Mouse (Mus musculus): ENCODE data around the gene Elf5.

Gene Elf5

DNA sequence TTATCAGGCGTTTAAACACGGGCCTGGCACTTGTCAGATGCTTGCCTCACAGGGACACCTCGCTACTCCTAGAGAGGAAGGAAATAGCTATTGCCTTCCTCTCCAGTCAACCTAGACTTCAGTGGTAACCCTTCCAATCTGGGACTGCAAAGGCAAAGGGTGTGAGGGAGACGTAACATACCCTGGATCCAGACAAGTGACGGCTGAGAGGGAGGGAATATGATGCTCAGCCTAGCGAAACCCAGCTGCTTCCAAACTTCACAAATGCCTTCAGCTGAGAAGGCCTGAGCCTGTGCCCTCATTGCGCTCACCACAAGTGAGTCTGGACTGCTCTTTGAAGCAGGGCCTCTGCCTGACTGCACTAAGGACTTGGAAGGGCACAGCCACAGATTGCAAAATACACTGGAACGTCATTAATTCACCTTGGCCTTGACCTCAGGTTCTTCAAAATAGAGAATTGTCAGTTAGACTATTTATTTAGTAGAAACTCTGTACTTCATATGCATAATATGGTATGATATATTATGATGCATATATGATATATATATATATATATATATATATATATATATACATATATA, 21.3 kb downstream of the Elf5 start:
- in situ Hi-C loops (cut with MboI, MseI): no loop called here

DNA sequence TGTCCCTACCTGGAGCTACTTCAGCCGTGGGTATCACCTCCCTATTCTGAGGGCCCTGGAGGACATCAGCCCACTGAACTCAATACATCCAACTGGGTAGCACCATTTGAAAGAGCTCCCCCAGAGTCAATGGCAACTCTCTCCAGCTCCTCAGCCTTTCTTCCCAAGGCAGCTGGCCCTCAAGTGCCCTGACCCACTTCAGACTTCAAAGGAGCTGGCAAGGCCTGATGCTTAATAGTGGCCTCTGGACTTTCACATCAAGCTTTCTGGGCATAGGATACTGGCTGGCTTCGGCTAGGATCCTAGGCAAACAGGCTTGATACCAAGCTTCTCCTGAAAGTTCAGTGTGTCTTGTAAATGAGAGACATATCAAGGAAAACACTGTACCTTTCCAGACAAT, 23.6 kb downstream of the Elf5 start:
- in situ Hi-C loops (cut with MboI, MseI): no loop called here

GRCm38 (mm10) chr2:103436534-103436933, 25.0 kb downstream of the Elf5 start:
- in situ Hi-C loops (cut with MboI, MseI): no loop called here

DNA sequence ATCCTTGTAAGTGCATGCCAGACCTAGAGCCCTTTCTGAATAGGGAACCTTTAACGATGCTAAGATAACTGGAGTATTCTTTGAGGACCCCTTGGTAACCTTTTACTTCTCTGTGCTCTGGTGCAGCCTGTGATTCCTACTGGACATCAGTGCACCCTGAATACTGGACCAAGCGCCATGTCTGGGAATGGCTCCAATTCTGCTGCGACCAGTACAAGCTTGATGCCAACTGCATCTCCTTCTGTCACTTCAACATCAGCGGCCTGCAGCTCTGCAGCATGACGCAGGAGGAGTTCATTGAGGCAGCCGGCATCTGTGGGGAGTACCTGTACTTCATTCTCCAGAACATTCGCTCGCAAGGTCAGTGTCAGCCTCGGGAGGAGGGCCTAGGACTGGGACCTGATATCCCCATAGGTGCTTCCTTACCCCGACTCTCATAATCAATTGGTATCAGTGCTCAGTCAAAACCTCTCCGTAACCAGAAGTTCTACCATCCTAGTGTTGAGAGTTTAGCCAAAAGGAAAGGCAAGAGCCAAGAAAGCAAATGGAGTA, 27.7 kb downstream of the Elf5 start:
- in situ Hi-C loops (cut with MboI, MseI): no loop called here

DNA sequence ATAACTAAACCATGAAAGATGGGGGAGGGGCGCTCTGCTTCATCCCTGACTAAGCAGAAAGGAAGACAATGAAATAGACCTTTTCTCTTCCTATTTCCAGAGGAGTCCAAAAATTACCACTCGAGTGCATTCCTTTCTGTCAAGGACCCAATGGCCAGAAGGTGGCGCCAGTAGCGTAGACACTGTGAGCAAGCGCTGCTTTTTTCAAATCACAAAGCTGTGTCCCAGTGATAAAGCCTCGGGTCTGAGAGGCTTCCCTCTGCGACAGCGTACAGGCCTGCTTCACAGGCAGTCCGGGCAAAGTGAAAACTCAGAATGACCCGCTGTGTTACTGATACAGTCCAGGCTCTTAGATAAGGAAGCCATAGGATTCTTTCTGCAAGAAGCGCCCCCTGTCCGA, 28.2 kb downstream of the Elf5 start:
- in situ Hi-C loops (cut with MboI, MseI): loop anchor here in 1 of 2 experiments (10.0 kb wide), 1 partner anchor 675 kb away; no protein-coding TSS in a partner anchor

- in situ Hi-C loops (cut with MboI, MseI): loop anchor here in 1 of 2 experiments (10.0 kb wide), 1 partner anchor 669 kb away; no protein-coding TSS in a partner anchor
Measured at GRCm38 (mm10) chr2:103445776-103446175, 34.3 kb downstream of the Elf5 start.

- in situ Hi-C loops (cut with MboI, MseI): loop anchor here in 1 of 2 experiments (10.0 kb wide), 1 partner anchor 668 kb away; no protein-coding TSS in a partner anchor
Measured at GRCm38 (mm10) chr2:103446326-103446725, 34.8 kb downstream of the Elf5 start.

- in situ Hi-C loops (cut with MboI, MseI): loop anchor here in 1 of 2 experiments (10.0 kb wide), 1 partner anchor 666 kb away; no protein-coding TSS in a partner anchor
Measured at GRCm38 (mm10) chr2:103448947-103449560, 37.6 kb downstream of the Elf5 start.

DNA sequence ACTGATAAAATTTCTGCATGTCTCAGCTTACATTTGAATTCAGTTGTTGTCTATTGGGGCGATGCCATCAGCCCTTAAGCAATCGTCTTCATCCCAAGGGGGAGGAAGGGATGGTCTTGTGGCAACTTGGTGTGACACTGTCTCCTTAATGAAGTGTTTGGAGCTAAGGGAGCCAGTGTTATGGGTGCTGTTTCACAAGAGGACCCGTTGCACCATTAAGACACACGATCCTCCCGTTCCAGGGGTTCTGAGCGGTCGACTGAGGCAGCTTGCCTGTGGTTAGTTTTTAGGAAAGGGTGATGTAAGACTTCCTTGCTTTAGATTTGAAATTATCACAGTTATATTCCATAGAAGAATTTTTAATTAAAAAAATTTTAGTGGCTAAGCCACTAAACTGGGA, 38.3 kb downstream of the Elf5 start:
- in situ Hi-C loops (cut with MboI, MseI): loop anchor here (10.0 kb wide), 2 partner anchors 255 to 665 kb away; no protein-coding TSS in a partner anchor

DNA sequence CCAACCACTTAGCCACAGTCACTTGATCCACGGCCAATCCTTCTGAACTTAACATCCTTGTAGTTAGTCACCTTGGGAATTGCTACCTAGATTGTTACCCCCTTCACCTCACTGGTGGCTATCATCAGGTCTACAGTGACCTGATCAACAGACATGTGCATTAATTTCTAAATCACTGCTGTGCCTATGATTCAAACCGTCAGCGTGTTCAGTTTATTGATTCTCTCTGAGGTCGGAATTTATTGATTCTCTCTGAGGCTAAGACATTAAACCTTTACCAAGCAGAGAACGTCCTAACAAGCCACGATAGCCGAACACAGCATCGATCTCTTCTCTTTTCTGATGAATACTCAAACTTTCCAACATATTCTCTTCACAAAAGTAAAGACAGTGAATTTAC, 38.8 kb downstream of the Elf5 start:
- in situ Hi-C loops (cut with MboI, MseI): loop anchor here in 1 of 2 experiments (10.0 kb wide), 1 partner anchor 255 kb away; no protein-coding TSS in a partner anchor

DNA sequence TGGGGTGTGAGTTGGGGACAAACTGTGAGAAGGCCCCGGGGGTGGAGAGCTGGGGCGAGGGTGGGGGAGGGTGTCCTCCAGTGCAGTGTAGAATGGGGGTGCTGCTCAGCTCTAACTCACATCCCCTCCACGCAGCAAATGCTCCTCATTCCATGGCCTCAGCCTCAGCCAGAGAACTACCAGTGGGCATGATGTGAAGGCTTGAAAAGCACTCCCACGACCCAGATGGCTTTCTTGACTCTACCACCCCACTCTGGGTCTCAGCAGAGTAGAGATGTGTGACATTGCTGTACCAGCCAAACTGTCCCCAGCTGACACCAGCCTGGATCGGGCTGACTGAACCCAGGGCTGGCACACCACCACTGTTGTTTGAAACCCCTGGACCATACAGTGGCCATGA, 41.1 kb downstream of the Elf5 start:
- in situ Hi-C loops (cut with MboI, MseI): loop anchor here in 1 of 2 experiments (10.0 kb wide), 1 partner anchor 252 kb away; no protein-coding TSS in a partner anchor

GRCm38 (mm10) chr2:103455748-103456147, 44.3 kb downstream of the Elf5 start:
- in situ Hi-C loops (cut with MboI, MseI): loop anchor here (5.0 to 10.0 kb wide), 4 partner anchors 92 to 287 kb away; no protein-coding TSS in a partner anchor

GRCm38 (mm10) chr2:103456646-103457045, 45.2 kb downstream of the Elf5 start:
- in situ Hi-C loops (cut with MboI, MseI): loop anchor here (5.0 to 10.0 kb wide), 4 partner anchors 91 to 286 kb away; no protein-coding TSS in a partner anchor

DNA sequence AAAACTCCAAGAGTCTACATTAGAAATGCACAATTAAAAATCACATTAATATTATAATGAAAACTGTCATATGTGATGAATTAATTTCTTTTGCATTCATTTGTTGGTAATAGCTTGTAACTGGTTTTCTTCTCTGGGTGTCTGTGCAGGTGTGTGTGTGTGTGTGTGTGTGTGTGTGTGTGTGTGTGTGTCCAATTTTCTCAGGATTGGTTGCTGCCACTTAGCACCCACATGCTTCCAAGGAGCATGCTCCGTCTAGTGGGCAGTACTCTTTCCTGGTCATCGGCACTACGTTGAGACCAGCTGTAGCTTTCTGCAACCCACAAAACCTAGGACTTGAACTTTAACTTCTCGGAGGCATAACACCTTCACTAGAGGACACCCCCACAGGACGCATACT, 45.6 kb downstream of the Elf5 start:
- in situ Hi-C loops (cut with MboI, MseI): loop anchor here (5.0 to 10.0 kb wide), 4 partner anchors 90 to 285 kb away; no protein-coding TSS in a partner anchor

DNA sequence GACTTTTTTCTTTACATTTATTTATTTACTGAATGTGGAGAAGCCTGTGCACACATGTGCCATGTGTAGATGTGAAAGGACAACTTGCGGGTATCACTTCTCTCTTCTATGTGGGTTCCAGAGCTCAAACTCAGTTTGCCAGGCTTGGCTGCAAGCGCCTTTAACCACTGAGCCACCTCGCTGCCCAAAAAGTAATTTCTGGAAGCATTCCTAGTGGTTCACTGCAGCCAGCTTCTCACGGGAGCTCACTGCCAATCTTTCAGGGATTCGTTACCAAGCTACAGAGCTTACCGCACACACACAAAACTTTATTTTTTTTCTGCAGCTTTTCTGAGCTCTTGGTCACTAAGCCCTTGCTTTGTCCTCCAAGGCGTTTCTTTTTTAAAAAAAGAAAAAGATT, 46.1 kb downstream of the Elf5 start:
- in situ Hi-C loops (cut with MboI, MseI): loop anchor here (5.0 to 10.0 kb wide), 4 partner anchors 90 to 285 kb away; no protein-coding TSS in a partner anchor

DNA sequence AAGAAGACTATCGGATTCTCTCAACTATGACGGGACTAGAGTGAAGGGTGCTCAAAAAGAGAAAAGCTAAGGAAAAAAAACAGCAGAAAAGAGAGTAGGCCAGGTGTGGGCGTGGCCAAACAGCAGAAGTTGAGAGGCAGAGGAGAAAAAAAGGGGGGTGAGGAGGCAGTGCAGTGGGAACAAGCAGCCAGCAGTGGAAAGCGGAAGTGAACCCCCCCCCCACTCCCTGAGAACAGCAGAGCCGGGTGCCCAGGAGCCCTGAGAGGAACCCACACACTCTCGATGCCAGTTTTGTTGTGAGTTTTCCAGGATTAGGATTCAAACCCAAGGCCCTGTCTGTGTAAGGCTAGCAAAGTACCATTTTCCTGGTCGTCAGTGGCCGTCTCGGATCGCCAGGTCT, 47.6 kb downstream of the Elf5 start:
- in situ Hi-C loops (cut with MboI, MseI): loop anchor here (5.0 to 10.0 kb wide), 4 partner anchors 88 to 283 kb away; no protein-coding TSS in a partner anchor

DNA sequence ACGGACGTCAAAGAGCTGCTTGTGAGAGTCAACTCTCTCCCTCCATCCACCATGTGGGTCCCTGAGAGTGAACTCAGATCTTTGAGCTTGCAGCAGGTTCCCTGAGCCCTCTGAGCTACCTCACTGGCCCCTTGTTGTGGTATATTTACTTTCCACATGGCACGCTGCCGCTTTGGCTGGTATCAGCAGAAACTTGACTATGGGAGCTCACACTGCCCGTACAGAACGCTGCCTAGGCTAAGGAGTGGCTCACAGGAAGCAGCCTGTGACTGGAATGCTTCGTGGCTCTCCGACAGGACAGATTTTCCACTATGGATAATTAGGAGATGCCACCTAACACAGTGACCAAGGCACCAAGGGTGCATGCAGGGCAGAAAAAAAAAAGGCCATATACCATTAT, 49.7 kb downstream of the Elf5 start:
- in situ Hi-C loops (cut with MboI, MseI): no loop called here

DNA sequence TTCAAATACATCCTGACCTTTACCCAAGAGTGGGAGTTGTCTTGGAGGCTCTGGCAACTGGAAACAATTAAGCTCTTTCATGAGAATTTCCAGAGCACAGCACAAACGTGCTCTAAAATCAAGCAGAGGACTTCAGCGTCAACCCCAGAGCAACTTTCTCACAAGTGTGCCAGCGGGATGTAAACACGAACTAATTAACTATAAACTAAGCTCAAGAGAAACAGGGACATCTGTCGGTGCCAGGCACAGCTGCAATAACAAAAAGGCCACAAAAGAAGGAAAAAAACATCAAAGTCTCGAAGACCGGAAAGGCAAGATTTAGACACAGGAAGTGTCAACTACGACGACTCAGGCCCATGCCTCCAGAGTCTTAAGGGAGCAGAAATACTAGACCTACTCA, 50.3 kb downstream of the Elf5 start:
- in situ Hi-C loops (cut with MboI, MseI): no loop called here

DNA sequence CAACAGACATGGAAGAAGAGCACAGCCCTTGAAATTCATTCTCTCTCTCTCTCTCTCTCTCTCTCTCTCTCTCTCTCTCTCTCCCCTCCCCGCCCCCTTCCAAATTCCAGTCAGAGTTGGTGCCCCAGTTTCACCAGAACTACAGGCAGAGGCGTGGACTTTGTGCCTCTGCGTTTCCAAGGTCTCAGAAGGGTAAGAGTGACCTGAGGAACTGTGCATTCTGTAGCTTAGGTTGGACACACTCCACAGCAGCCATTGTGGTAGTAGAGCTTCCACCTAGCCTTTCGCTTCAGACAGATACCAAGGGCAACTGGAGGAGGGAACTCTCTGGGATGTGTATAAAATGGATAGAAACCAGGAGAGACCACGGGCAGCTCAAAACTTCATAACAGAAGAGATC, 51.3 kb downstream of the Elf5 start:
- in situ Hi-C loops (cut with MboI, MseI): no loop called here

- in situ Hi-C loops (cut with MboI, MseI): no loop called here
Measured at GRCm38 (mm10) chr2:103464524-103464923, 53.0 kb downstream of the Elf5 start.

DNA sequence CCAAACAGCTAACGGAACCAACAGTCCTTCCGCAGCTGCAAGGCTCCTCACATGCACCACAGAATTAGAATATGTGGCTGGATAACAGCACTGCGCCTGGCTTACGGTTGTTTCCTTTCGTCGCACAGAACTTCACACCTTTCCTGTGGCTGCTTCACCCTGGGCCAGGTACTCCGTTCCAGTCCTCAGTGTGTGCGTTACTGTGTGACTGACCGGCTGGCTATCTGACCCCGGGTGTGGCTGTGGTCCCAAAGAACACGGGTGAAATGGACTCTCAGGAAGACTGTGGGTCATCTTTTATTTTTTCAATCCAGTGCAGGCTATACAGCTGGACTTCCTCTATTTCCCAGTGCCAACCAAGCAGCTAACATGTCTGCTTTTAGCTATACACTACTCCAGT, 53.9 kb downstream of the Elf5 start:
- in situ Hi-C loops (cut with MboI, MseI): no loop called here

- in situ Hi-C loops (cut with MboI, MseI): no loop called here
Measured at GRCm38 (mm10) chr2:103466272-103466671, 54.8 kb downstream of the Elf5 start.

Data from T-helper 17 cell (primary cell).